Mouse (Mus musculus): ENCODE measurements around the gene Kdm5a. TPM values are rescaled to one million over a fixed set of nuclear protein-coding genes. Genes with fewer than 3 reads are reported as not detected.

Kdm5a gene
- total RNA-seq (2021): 10 to 100 TPM; 34.7 to 37.0 TPM

- peak; percentile 93 for DNase-seq
- intact Hi-C loops (cut with DNase I): no loop called here
These were observed at the start of gene Kdm5a, which contains the start of gene Ccdc77 for GRCm38 (mm10) chr6:120363688-120364522. Gene Kdm5a, plus strand, starts transcription at chr6:120364124. Gene Ccdc77, minus strand, starts transcription at chr6:120364374.

DNA sequence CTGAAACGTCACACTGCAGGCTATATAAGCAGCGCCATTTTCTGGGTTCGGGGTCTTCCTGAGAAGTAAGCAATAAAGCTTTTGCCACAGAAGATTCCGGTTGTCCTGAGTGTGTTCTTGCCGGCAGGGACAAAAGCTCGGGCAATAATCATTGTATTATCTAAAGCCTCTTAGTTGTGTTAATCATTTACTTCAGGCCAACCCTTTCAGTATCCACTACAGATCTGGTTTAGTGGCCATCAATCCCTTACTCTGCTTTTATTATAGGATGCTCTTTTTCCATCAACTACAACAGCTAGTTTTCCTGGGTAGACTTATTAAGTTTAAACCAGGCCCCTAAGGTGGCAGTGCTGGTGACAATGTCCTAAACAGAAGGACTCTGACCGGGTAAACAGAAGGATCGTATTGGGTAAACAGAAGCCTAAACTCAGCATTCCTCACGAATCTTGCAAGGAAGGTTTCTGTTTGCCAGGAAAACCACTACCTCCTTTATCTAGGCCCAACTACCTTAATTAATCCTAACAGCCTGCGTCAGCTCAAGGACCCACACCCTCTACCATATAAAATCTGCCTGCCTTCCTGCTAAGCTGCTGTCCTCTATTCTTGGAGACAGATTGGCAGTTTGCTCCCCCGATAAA lies 45.5 kb upstream of the Kdm5a start:
- intact Hi-C loops (cut with DNase I): no loop called here
- no peak for DNase-seq

- no peak for DNase-seq
- intact Hi-C loops (cut with DNase I): no loop called here
These were observed 44.8 kb upstream of the Kdm5a start for GRCm38 (mm10) chr6:120319129-120319528.

GRCm38 (mm10) chr6:120320369-120320768 lies 43.6 kb upstream of the Kdm5a start:
- DNase-seq: no peak
- intact Hi-C loops (cut with DNase I): no loop called here

- intact Hi-C loops (cut with DNase I): no loop called here
- peak; percentile 69 for DNase-seq
These were observed 39.5 kb upstream of the Kdm5a start for GRCm38 (mm10) chr6:120324295-120324927.

GRCm38 (mm10) chr6:120332351-120332750 lies 31.6 kb upstream of the Kdm5a start:
- no peak for DNase-seq
- intact Hi-C loops (cut with DNase I): no loop called here

DNA sequence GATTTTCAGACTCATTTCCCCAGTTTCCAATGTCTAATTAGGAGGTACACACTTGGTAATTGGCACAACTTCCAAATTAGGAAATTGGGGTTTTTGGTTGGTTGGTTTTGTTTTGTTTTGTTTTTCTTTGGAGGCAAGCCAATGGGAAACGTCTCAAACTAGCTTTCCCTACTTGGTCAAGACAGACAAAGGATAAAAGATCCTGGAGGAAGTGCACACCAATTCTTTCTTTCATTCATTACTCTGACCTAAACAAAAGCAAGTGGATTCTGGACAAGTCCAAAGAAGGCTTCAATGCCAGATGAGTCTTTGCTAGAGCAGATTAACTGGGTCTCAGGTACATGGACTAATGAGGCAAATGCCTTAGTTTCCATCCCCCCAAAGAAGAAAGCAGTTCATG lies 19.9 kb upstream of the Kdm5a start:
- intact Hi-C loops (cut with DNase I): no loop called here
- no peak for DNase-seq

- intact Hi-C loops (cut with DNase I): no loop called here
- DNase-seq: no peak
These were observed 14.9 kb upstream of the Kdm5a start for GRCm38 (mm10) chr6:120349018-120349417.

- DNase-seq: no peak
- intact Hi-C loops (cut with DNase I): no loop called here
These were observed 7.4 kb upstream of the Kdm5a start for GRCm38 (mm10) chr6:120356478-120356877.

- DNase-seq: peak; percentile 79
- intact Hi-C loops (cut with DNase I): no loop called here
These were observed 6.7 kb upstream of the Kdm5a start for GRCm38 (mm10) chr6:120356951-120357945.

DNA sequence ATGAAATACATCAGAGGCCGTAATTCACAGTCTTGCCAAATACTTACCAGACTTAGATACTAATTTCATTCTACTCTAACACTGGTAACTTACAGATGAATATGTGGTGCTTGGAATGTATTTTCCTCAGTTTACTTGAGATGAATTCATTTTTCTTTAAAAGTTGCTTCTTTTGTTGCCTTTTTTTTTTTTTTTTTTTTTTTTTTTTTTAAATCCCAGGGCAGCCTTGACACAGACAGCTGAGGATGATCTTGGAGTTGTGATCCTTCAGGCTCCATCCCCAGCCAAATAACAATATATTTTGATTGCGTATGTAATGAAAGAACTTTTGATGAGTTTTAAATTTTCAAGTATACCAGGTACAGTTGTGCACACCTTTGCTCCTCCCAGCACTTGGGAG lies 1.8 kb upstream of the Kdm5a start:
- intact Hi-C loops (cut with DNase I): no loop called here
- DNase-seq: no peak

- intact Hi-C loops (cut with DNase I): no loop called here
- DNase-seq: no peak
These were observed 893 bp upstream of the Kdm5a start for GRCm38 (mm10) chr6:120362774-120363687.

DNA sequence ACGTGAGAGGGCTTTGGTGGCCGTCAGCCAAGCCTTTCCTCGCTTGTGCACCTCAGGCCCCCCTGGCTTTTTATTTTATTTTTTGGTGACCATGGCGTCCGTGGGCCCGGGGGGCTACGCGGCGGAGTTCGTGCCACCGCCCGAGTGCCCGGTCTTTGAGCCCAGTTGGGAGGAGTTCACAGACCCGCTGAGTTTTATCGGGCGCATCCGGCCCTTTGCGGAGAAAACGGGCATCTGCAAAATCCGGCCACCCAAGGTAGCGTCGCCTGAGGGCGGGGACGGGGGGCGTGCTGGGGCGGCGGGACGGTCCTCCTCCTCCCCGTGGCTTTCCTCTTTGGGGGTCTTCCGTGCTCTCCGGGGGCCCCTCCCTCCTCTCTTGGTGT lies 590 bp downstream of the Kdm5a start:
- intact Hi-C loops (cut with DNase I): no loop called here

DNA sequence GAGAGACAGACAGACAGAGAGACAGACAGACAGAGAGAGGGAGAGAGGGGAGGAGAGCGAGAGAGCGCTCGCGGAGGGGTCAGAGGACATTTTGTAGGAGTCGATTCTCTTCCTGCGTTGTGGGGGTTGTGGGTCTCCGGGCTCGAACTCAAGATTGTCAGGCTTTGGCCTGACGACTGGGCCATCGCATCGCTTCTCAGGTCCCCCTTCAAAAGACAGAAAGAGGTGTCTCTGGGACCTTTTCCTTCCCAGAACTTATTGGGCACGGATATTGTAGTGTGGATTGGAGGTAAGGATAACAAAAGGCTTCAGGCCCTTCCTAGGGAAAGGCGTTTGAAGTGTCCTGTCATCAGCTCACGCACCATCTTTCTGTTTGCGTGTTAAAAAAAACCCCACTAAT lies 1.1 kb downstream of the Kdm5a start:
- no peak for DNase-seq
- intact Hi-C loops (cut with DNase I): no loop called here

More for the DNA sequence above, 590 bp downstream of the Kdm5a start:
- no peak for DNase-seq

DNA sequence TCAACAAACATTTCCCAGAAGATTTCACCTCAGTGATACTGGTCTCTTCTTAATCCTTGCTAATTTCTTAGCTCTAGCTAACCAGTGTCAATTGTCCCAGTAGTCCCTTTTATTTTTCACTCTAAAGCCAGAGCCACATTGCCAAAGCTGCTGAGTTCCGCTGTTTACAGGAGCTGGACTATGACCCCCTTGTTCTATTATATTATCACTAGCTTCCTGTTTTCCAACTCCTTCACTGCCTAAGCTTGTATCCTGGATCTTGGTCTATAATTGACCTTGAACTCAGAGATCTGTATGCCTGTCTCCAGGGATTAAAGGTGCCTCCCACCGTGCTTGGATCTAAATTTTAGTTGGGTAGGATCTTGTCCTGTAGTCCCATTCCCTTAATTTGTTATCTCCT lies 12.8 kb downstream of the Kdm5a start:
- intact Hi-C loops (cut with DNase I): no loop called here
- no peak for DNase-seq

DNA sequence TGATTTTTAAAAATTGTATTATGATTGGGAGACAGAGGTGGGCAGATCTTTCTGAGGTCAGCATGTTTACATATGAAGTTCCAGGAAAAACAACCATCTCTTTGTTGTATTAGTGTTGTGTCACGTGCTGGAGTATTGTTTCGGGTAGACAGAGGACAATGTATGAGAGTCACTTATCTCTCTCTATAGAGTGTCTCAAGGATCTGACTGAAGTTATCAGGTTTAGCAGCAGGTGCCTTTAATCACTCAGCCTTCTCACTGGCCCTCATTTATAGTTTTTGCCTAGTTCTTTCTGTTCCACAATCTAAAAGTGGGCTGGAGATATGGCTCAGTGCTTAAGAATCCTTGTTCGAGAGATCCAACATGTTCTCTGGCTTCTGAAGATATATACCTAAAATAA lies 26.1 kb downstream of the Kdm5a start:
- DNase-seq: no peak
- intact Hi-C loops (cut with DNase I): no loop called here

DNA sequence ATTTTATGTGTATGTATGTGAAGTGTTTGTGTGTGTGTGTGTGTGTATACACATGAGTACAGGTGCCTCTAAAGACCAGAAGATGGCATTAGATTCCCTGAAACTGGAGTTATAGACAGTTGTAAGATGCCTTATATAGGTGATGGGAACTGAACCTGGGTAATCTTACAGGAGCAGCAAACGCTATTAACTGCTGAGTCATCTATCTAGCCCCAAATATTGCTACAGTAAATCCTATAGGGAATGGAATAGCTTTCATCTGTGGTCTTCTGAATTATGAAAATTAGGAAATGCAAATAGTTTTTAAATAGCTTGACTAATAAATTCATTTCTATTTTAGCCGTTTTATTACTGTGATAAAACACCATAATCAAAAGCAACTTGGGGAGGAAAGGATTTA lies 28.9 kb downstream of the Kdm5a start:
- intact Hi-C loops (cut with DNase I): no loop called here
- no peak for DNase-seq

GRCm38 (mm10) chr6:120395622-120396345 lies 31.9 kb downstream of the Kdm5a start:
- DNase-seq: no peak
- intact Hi-C loops (cut with DNase I): no loop called here

DNA sequence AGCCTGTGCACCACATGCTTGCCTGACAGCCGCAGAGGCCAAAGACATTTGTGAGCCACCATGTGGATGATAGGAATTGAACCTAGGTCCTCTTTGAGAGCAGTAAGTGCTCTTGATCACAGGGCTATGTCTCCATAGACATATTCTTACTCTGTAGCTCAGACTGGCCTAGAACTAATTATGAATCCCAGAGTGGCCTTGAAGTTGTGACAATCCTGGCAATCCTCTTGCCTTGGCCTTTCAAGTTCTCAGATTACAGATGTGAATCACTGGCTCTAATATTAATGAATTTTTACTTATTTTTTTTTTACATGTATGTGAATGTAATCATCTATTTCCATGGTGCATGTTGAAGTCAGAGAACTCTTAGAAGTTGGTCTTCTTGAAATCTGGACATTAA lies 40.0 kb downstream of the Kdm5a start:
- no peak for DNase-seq
- intact Hi-C loops (cut with DNase I): no loop called here
